Mouse (Mus musculus) kidney, adult 11 months (tissue): ENCODE data around the gene Kiss1r.

Source experiments
- DNase-seq: peaks from one replicate; pipeline ENCODE4 v3.0.0; 2022

Kiss1r gene

DNA sequence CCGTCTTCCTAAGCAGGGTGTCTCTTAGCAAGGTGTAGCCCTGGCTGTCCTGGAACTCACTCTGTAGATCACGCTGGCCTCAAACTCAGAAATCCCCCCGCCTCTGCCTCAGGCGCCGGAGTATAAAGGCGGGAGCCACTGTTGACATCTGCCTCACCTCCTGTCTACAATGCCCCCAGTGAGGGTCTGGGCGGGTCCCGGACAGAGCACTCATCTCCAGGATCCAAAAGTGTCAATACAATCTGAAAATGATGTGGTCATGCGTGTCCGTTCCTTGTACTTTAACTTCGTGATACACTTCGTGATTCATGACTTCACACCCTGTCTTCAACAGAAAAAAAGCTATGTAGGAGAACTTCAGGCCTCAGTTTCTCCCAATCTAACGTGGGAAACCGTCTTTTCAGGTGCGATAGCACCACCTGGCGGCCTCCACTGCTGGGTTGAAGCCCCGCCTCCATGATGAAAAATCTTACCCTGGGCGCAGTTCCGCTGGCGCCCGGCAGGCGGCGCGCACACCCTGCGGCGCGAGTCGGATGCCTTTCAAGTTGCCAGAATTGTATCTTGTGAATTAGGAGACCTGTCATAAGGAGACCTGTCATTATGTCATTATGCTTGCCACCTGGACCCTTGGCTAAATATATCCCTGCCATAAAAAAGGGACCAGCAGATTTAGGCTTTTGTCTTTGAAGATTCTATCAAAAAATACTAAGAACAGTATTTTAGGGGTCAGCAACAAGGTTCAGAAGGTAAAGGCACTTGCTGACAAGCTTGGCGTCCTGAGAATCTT, 8.4 kb downstream of the Kiss1r start:
- peak; percentile 87 for DNase-seq

DNA sequence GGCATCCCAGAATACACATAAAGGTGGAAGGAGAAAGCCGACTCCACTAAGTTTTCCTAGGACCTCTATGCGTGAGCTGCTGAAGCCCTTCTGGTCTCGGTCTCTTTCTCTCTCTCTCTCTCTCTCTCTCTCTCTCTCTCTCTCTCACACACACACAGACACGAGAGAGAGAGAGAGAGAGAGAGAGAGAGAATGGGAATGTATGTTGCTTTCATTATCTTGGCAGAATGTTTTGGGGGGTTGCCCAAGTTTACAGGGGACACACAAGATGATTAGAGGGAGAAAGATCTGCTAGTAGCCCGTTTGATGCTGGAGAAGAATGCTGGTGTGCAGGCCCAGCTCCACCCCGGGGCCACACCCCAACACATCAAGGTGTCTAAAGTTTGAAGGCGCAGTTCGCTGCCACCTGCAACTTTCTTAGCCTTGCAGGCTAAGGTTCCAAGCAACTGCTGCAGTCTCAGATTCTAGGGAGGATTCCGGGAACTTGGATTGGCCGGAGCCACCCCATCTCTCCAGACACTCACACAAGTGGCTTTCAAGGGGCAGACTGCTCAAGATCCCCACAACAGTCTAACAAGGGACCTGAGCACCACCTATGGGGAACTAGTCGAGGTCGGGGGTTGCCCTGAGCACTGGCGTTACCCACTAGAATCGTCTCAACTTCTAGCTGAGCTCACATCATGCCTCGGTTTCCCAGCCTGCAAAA, 9.2 kb downstream of the Kiss1r start:
- no peak for DNase-seq

DNA sequence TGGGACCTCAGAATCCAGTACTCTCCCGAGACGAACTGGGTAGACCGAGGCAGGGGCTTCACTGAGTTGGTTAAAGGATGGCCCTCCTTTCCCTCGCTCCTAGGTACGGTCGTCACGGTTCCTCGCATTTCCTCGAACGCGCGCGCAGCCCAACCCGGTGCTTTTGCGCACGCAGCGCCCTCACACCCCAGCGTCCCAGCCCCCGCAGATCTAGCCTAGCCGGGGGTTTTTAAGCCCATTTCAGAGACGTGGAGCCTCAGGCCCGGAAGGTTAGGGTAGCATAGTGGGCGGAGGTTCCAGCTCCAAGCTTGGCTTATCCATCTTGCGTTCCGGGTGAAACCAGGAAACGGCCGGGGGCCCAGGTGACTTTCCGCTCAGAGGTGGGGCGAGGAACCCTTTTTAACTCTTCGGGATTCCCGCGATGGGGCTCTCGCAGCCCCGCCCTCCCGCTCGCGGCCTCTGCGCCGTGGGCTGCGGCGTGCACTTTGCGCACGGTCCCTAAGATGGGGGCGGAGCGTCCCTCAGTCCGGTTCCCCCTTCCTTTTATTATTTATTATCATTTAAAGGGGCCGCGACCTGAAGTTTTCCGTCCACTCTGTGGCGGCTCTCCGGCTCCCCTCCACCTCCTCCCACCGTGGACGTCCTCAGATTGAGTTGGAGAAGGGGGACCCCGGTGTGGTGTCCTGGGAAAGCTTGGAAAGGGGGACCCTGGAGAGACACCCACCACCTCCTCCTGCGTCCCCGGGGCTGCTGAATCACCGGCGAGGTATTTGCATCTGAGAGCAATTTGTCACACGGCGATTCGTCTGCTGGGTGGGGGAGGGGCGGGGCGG, 9.9 kb downstream of the Kiss1r start, which contains the start of gene Arid3a:
Arid3a (plus strand) TSS at position 553 of the 833 bp plus-strand sequence.
- peak; percentile 90 for DNase-seq

DNA sequence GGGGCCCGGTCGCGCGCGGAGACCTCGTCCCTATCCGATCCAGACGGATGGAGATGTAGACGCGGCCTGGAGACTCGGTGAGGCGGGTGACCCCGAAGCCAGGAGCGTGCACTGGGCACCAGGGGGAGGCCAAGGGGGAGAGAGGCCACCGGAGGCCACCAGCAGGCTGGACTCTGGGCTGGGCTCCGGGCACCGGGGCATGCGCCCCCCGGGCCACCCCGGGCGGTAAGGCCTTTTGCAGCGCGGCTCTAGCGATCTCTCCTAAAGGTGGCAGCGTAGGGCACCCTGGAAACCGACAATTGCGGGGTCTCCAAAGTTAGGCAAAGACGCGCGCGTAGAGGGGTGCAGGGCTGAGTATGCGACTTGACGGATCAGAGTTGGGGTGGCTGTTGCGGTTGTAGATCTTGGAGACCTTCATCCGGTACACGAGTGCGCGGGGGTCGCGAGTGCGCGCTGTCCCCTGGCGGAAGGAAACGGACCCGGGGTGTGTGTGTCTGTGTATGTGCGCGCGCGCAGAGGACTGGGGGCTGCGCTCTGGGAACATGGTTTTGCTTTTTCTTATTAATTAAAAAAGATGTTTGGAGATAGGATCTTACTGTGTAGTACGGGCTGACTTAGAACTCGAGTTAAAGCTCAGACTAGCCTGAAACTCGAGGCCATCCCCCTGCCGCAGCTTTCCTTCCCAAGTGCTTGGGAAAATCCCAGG, 10.7 kb downstream of the Kiss1r start:
- DNase-seq, result peak; percentile 57

DNA sequence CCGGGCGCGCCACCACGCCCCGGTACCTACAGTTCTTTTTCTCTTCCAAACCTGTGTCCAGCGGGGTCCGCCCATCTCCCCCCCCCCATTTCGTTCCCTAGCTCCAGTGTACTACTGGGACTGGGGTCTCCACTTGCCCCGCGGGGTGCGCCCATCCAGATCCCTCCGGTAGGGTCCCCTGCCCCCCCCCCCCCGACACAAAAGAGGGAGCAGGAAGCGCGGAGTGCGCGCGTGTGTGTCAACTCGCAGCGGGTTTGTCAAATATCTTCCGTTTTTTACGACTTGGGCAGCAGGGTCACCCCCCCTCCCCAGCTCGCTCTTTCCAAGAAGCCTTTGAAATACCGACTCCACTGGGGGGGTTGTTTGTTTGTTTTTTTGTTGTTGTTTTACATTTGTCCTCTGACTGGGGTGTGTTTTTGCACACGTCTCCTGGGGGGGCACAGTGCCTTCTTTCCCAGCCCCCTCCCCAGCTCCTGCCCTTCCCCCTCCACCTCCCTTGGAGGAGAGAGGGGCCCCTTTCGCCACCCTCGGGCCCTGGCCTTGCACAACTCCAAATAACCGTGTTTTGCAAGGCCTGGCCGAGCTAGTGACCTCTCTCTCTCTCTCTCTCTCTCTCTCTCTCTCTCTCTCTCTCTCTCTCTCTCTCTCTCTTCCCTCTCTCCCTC, 11.4 kb downstream of the Kiss1r start:
- DNase-seq, result no peak

- no peak for DNase-seq
Observed at GRCm38 (mm10) chr10:79928907-79929701, 12.3 kb downstream of the Kiss1r start.

DNA sequence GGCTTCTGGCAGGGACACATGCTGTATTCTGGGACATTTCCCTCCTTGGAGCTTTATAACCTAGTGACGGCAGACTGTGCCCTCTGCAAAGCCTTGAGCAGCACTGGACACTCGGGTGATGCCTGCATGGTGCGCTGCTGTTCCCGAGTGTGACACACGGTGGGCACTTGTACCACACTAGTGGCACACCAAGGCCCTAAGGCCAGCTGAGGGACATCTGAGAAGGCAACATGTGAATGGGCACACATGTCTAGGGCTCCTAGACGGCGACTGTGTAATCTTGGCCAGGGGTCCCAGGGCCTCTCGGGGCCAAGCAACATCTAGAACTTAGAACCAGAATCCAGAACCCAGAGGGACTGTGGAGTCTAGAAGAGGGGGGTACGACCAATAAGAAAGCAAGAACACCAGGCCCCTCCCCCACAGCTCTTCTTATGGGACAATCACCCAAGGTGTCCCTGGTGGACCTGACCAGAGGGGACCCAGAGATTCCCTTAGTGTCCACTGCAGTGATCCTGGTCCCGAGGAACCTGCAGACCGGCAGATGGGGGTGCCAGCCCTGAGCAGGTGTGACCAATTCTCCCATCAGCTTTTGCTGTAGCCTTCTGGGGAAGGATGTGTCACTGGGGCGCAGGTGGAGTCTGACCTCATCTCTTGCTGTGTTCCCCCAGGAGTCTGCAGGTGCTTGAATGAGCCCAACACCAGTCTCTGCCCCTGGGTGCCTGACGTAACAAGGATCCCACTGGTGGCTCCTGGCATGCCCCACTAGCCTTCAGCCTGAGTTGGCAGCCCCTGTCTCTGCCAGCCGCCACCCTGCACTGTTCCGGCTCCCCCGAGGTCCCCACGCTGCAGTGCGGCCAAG, 13.4 kb downstream of the Kiss1r start:
- no peak for DNase-seq

DNA sequence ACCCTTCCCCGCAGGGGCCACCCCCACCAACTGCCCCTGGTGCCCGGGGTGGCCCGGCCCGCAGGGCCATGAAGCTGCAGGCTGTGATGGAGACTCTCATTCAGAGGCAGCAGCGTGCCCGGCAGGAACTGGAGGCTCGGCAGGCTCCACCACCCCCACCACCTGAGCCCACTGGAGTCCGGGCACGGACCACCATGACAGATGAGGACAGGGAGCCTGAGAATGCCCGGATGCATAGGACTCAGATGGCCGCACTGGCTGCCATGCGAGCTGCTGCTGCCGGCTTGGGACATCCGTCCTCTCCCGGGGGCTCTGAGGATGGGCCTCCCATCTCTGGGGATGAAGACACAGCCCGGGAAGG, 14.0 kb downstream of the Kiss1r start:
- no peak for DNase-seq

- no peak for DNase-seq
Observed at GRCm38 (mm10) chr10:79931797-79932196, 15.0 kb downstream of the Kiss1r start.

DNA sequence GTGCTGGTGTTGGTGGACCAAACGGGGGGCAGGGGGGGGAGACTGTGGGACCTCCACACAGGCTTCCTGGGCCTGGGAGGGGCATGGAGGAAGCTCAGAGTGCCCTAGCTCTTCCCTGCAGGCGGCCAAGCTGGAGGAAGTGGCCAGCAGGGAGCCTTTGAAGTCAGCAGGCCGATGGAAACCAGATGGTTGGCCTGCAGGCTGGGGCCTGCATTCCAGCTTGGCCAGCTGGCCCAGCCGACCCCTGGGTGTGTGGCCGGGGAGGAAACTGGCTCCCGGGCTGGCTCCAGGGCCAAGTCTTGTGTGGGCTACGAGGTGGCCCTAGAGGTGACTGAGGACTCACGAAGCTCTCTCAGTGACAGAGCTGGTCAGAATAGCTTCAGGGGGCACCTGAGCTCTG, 16.0 kb downstream of the Kiss1r start:
- peak; percentile 62 for DNase-seq

DNA sequence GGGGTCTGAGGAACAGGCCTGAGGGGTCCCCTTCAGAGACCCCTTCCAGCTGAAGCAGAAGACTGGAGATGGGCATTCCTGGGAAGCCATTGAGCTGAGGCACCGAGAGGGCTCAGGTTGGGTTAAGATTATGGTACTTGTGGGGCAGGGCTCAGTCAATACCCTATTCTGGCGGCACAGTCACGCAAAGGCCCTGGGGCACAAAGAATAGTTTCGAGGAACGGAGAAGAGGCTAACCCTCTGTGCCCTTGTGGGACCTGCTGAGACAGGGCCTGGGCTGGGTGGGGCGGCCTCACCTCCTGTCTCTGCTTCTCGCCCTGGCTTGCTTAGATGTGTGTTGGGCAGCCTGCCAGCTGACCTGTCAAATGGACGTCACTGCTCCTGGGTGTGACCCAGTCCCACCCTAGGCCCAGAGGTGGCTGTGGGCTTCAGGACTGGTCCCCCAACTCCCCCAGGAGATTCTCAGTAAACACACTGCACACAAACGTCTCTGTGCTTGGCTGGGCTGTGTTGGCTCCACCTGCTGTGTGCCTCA, 16.4 kb downstream of the Kiss1r start:
- DNase-seq, result no peak

DNA sequence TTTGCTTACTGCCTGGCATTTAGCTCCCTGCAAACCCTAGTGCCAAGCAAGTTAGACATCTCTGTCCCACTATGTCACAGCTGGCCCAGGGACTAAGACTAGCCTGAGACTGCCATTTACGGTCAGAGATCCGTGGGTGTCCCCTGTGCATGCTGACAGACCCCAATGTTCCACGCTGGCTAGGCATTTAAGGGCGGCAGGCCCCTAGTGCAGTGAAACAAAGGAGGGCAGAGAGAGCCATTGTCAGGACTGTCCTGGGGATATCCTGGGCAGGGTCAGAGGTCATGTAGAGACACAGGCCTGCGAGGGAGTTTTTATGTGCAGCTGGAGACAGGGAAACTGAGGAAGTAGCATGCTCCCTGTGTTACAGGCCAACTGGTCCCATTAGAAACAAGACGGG, 17.1 kb downstream of the Kiss1r start:
- DNase-seq, result no peak

- peak; percentile 91 for DNase-seq
Observed at GRCm38 (mm10) chr10:79934272-79934721, 17.5 kb downstream of the Kiss1r start.

GRCm38 (mm10) chr10:79934794-79935569, 18.2 kb downstream of the Kiss1r start:
- DNase-seq, result no peak

DNA sequence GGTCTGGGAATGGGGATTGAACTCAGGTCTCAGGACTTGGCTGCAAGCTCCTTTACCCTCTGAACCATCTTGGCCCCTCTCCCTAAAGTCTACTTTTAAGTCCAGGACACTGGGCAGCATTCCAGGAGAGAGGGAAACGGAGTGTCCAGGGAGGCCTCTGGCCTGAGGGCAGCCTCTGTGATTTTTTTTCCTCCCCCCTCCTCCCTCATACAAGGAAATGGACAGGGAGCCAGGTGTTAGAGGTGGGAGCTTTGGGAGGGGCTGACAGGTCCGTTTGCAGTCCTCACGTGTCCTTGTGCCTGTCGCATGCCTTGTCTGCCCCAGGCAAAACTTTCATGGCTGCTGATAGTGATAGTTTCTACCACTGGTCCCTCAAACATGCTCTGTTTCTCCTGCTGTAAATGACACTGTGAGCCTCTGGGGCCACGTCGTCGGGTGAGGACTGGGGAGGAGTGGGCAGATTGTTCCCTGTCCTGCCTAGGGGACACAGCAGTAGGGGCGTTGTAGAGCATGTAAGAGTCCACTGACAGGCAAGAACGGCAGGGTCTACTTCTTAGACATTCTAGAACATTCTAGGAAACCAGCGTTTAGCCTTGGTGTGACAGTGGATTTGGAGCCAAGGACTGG, 19.6 kb downstream of the Kiss1r start:
- DNase-seq, result peak; percentile 85

DNA sequence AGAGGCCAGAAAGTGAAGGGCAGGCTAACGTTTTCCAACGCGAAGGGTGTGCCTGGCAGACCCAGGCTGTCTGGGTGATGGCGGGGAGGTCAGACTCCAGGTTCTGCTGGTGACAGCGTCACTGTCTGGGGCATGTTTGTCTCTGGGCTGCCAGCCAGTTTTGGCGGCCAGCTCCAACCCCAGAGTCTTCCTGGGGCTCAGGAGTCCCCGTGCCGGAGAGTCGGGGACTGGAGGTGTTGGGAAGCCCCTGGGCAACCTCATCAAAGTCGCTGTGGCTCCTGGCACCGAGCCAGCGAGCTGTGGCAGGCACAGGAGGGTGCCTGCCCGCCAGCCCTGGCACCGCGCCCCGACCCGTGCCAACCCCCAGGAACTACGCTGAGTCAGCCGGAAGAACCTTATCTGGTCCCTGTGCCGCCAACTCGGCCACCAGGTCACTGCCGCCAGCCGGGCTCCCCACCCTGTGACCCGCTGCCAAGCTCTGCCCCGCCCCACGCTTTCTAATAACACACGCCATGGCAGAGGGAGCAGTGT, 20.2 kb downstream of the Kiss1r start:
- DNase-seq, result peak; percentile 83

DNA sequence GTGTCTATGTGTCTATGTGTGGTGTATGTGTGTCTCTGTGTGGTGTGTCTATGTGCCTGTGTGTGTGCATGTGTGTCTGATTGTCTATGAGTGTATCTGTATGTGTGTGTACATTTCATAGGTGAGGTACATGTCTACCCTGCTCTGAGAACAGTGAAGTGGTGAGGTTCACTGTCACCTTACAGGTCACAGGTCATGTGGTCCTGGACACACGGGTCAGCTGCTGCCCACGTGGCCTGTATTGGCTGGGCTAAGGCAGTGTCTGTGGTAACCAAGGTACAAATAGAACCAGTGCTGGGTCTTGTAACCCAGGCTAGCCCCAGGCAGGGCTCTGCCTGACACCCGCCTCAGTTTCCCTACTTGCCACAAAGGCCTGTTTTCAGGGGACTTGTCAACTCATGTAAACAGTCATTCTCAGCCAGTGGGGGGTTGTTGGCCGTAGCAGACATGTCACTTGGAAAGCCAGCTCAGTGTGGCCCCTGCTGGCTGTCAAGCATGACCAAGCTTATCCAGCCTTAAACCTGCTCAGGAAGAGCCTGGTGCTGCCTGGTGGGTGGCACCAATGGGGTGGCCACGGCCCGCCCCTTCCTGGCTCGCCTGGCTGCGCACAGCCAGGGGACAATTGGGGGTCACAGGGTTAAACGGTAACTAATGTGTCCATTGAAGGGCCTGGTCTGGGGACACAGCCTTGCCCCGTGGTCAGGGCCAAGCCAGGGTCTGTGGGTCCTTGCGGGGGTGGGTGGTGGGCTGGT, 21.2 kb downstream of the Kiss1r start:
- peak; percentile 77 for DNase-seq

DNA sequence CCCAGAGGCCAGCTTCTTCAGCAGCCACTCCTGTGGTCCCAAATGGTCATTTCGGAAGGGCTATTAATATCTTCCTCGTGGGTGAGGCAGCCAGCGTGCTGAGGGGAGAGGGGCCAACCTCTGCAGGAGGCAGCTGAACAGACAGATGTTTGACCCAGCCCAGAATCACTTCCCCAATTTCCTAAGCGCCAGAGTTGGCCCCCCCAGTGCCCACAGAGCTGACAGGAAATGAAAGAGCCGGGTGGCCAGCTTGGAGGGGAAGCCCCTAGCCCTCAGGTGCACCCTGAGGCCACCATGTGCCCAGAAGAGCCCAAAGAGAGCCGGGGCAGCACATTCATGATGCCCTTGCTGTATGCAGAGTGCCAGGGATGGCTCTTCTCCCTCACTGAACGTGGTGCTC, 24.0 kb downstream of the Kiss1r start:
- no peak for DNase-seq
